Mouse (Mus musculus): ENCODE results near the gene Qrich1. TPM values are rescaled to one million over a fixed set of nuclear protein-coding genes. Genes with fewer than 3 reads are reported as not detected.
A peak's percentile ranks its signal among the peaks of the same experiment; 100 is the strongest.

Qrich1 gene
- polyA plus RNA-seq, 1 experiment from 2014 or later = 168 TPM

DNA sequence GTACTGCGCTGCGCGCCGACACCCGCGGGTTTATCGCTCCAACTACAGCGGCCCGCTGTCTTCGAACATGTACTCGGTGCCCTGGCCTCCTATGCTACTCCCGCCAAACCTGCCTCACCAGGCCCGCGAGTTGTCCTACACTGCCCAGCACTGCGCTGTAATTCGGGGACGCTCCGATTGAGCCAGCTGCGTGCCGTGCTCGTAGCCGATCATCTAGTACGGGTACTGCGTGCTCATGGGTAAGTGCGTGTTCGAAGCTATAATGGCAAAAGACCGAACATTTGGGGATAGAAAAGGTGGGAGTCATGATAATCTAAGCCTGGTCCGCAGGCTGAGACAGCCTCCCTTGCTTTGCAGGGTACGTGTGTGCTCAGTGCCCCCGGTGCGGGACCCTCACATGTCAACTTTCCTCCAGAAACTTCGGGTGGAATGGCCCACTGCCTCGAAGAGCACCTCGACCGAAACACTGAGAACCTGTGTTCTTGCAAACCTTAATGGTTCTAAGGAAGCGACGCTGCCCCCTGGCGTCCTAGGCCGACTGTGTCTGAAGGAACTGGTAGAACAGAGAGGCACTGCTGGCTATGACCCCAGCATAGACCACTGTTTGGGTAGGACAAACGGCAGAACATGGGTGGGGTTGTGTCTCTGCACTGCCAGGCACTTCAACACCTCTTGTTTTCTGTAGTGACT, 53.7 kb downstream of the Qrich1 start:
- Histone ChIP-seq H3K4me3 (peak overlapping the region; percentile 69), H3K9me3 (no peaks in the 10 kb centered on the region), H3K27ac (replicated peaks) (peak overlapping the region; percentile 84), H3K27me3 (replicated peaks; ENCODE audit: low read depth, poor library complexity, severe bottlenecking) (no peaks in the 10 kb centered on the region), H3K4me1 (peaks cover 77% of the 10 kb centered on the region), H3K36me3 (replicated peaks) (peaks cover 61% of the 10 kb centered on the region)
- DNase-seq (ENCODE audit: low spot score) = peak; percentile 83
- WGBS = 2% methylated on average over 40 of the region's 40 CpGs

DNA sequence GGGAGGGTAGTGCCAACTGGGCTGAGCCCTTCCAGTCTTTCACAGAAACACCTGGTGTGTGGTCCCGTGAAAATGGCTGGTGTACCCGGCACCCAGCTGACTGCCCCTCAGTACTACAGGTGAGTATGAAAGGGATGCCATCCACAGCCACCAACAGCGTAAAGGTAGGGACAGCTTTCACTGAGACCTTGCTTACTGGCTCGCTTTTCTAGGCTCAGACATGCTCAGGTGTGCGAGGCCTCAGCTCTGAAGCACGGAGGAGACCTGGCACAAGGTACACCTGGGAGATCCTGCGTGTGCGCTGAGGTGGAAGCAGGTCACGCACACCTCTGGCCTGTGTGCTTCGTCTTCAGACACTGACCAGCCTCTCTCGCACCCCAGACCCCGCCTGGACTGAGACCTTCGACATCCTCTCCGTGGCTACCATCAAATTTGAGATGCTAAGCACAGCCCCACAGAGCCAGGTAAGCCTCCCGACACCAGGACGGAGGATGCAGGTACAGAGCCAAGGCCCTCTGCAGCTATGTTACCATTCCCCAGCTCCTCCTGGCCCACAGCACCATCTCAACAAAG, 54.9 kb downstream of the Qrich1 start:
- H3K27ac ChIP-seq (replicated peaks) = no peak overlapping the region
- 94% methylated on average over 16 of the region's 16 CpGs for WGBS
- DNase-seq (ENCODE audit: low spot score) = no peak
- no peaks in the 10 kb centered on the region for H3K9me3 ChIP-seq
- H3K4me3 ChIP-seq = peak overlapping the region; percentile 69; the same call in 1 of the 2 replicates
- H3K36me3 ChIP-seq (replicated peaks) = peaks cover 61% of the 10 kb centered on the region
- H3K27me3 ChIP-seq (replicated peaks; ENCODE audit: low read depth, poor library complexity, severe bottlenecking) = no peaks in the 10 kb centered on the region
- H3K4me1 ChIP-seq = peaks cover 79% of the 10 kb centered on the region

DNA sequence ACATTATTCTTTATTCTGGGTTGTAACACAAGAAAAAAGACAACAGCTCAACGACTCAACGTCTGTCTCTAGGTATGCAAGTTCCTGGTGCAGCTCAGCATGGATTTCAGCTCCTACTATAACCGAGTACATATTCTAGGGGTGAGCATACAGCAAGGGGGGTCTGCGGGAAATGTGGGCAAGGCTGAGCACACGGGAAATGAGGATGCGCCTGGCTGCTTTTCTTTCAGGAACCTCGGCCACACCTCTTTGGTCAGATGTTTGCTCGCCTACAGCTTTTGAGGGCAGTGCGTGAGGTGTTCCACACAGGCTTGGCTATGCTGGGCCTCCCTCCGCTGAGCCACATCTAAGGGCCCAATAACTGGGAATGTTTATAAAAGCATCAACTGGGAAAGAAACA, 55.7 kb downstream of the Qrich1 start:
- Histone ChIP-seq H3K4me1 (peaks cover 79% of the 10 kb centered on the region), H3K27me3 (replicated peaks; ENCODE audit: low read depth, poor library complexity, severe bottlenecking) (no peaks in the 10 kb centered on the region), H3K36me3 (replicated peaks) (peaks cover 67% of the 10 kb centered on the region), H3K27ac (replicated peaks) (no peak overlapping the region), H3K9me3 (no peaks in the 10 kb centered on the region), H3K4me3 (no peak overlapping the region)
- no peak for DNase-seq (ENCODE audit: low spot score)
- WGBS = 88% methylated on average over 10 of the region's 10 CpGs

DNA sequence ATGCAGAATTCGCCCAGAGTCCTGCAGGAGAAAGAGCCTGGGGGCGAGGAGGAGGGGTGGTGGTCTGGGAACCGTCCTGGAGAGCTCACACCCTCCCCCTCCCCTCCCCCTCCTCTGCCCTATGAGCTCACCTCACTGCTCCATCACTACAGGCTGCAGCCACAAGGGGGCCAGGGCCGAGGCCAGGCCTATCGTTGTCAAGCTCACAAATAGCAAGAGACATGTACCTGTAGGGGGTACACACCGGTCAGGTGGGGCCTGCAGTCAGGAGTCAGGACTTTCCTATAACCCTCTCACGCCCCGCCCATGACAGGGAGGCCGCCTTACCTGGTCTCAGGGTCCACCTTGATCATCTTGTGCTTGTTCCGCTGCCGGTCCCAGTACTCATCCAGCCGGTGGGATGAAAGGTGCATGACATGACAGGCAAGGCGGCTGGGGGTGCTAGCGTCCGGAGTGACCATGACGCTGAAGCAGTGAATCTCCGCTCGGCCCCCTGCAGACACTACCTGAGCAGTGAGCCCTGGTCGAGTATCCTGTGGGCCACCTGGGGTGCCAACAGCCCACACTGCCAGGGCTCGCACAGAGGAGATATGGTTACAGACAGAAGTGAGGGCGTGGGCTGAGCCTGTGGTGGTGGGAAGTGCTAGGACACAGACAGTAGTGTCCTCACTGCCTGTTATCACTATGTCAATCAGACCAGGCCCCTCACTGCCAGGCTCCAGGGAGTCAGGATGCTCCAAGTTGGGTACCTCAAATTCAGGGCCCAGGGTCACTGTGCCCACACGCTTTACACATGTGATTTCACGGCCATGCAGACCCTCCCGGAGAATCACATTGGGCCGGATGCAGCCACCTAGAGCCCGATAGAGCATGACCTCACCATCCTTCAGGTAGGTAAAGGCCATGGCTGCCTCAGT, 57.4 kb downstream of the Qrich1 start:
- H3K4me1 ChIP-seq = peaks cover 72% of the 10 kb centered on the region
- 50% methylated on average over 26 of the region's 26 CpGs for WGBS
- no peaks in the 10 kb centered on the region for H3K27me3 ChIP-seq (replicated peaks; ENCODE audit: low read depth, poor library complexity, severe bottlenecking)
- peak; percentile 85 for DNase-seq (ENCODE audit: low spot score)
- H3K9me3 ChIP-seq = no peaks in the 10 kb centered on the region
- H3K4me3 ChIP-seq = peak overlapping the region; percentile 71; the same call in 1 of the 2 replicates
- peaks cover 67% of the 10 kb centered on the region for H3K36me3 ChIP-seq (replicated peaks)
- H3K27ac ChIP-seq (replicated peaks) = no peak overlapping the region

DNA sequence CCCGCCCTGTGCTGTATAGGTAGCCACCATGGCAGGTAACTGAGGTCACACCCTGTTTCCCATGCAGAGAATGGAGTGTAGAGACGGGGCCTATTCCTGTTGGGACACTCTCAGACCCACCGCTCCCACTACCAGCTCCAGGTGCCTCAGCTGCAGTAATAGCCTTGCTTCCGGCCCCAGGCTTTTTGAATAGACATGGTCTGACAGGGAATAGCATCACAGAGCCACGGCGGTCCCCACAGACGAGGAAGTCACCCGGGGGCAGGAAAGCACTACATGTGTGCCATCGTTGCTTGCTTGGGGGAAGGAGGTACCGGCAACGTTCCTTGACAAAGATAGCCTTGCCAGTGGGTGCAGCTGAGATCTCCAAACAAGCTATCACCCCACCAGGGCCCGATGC, 58.3 kb downstream of the Qrich1 start:
- Histone ChIP-seq H3K36me3 (replicated peaks) (peaks cover 67% of the 10 kb centered on the region), H3K9me3 (no peaks in the 10 kb centered on the region), H3K27ac (replicated peaks) (no peak overlapping the region), H3K4me3 (peak overlapping the region; percentile 71; the same call in 1 of the 2 replicates), H3K4me1 (peaks cover 73% of the 10 kb centered on the region), H3K27me3 (replicated peaks; ENCODE audit: low read depth, poor library complexity, severe bottlenecking) (no peaks in the 10 kb centered on the region)
- peak; percentile 8 for DNase-seq (ENCODE audit: low spot score)
- 88% methylated on average over 12 of the region's 12 CpGs for WGBS

DNA sequence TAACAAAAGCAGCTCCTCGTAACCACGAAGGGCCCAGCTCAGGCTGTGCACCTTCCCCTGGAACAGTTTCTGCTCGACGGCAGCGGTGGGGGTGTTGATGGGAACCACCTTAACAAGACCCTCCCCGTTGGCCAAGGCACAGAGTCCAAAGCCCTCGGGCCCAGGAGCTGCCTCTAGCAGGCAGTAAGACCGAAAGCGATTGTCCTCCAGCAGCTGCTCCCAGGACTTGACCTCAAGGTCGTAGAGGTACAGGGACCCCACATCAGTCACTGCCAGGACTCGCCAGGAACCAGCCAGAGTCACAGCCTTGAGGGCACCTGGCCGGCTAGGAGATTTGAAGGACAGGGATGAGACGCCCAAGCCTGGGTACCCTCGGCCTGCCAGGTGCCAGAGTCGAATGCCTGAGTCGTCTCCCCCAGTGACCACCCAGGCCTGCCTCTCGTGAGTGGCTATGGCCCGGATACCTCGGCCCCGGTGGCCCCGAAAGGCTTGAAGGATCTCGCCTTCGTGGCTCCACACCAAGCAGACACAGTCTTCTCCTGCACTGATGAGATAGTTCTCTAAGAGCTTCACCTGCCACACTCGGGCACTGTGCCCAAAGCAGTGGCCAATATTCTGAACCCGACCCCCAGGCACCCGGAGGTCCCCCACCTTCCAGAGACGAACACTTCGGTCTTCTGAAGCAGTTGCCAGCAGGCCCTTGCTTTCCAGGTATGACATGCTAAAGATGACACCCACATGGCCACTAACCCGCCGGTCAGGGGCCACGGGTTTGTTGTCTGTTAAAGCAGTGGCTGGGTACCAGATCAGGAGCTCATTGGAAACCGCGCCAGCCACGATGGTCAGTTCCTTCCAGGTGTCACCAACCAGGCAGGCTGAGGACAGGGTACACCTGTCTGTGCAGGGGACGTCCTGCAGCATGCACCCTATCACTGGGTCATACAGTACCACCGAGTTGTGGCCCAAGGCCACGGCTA, 59.0 kb downstream of the Qrich1 start:
- H3K27ac ChIP-seq (replicated peaks) = no peak overlapping the region
- no peak for DNase-seq (ENCODE audit: low spot score)
- H3K27me3 ChIP-seq (replicated peaks; ENCODE audit: low read depth, poor library complexity, severe bottlenecking) = no peaks in the 10 kb centered on the region
- no peaks in the 10 kb centered on the region for H3K9me3 ChIP-seq
- H3K4me3 ChIP-seq = peak overlapping the region; percentile 71; the same call in 1 of the 2 replicates
- H3K36me3 ChIP-seq (replicated peaks) = peaks cover 67% of the 10 kb centered on the region
- 91% methylated on average over 37 of the region's 37 CpGs for WGBS
- peaks cover 66% of the 10 kb centered on the region for H3K4me1 ChIP-seq

DNA sequence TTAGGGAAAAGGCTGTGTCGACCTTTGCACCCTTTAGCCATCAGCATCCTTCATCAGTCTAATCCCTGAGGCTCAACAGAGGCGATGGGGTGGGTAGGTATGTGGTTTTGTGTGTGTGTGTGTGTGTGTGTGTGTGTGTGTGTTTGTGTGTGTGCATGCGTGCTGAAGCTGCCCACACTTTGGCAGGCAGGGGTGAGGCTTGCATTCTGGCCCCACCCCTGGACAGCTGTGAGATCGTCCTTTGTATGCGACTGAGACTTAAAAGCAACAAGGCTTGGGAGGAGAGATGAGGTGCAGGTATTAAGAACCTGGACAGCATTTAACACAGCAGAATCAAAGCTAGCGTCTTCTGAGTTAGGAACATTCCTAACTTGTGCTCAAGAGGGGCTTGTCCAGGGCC, 60.4 kb downstream of the Qrich1 start:
- peaks cover 63% of the 10 kb centered on the region for H3K36me3 ChIP-seq (replicated peaks)
- H3K27ac ChIP-seq (replicated peaks) = peak overlapping the region; percentile 98

DNA sequence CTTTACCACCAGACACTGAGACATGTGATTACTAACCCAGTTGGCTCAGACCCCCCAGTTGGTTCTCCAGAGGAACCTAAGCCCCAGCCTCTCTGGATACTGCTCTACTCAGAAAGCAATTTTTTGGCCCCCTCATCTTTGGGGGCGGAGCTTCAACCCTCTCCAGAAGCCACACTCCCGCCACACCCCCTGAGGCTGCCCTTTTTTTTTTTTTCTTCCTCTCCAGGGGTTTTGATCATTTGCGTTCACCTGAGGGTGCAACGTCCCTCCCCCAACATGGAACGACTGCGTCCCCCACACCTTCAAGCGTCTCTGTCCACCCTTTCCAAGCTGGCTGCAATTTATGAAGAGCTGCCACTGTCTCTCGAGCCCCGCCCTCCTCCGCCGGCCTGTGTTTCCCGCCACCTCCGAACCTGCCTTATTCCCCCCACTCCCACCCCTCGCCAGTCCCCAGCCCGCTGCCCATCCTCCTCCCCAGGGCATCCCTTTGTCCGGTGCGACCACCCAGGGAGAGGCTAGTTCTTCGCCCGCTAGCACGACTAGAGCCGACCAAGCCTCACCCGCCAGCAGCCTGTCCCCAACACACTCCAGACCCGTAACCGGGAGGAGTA, 61.4 kb downstream of the Qrich1 start:
- DNase-seq (ENCODE audit: low spot score) = no peak
- Histone ChIP-seq H3K9me3 (no peaks in the 10 kb centered on the region), H3K36me3 (replicated peaks) (peaks cover 56% of the 10 kb centered on the region), H3K27ac (replicated peaks) (peak overlapping the region; percentile 98), H3K27me3 (replicated peaks; ENCODE audit: low read depth, poor library complexity, severe bottlenecking) (no peaks in the 10 kb centered on the region), H3K4me3 (peak overlapping the region; percentile 71), H3K4me1 (peaks cover 59% of the 10 kb centered on the region)
- WGBS = under 1% methylated on average over 24 of the region's 24 CpGs

More for the DNA sequence above, 60.4 kb downstream of the Qrich1 start:
- Histone ChIP-seq H3K4me3 (peak overlapping the region; percentile 71), H3K4me1 (peaks cover 61% of the 10 kb centered on the region), H3K9me3 (no peaks in the 10 kb centered on the region), H3K27me3 (replicated peaks; ENCODE audit: low read depth, poor library complexity, severe bottlenecking) (no peaks in the 10 kb centered on the region)
- WGBS = 70% methylated on average over 6 of the region's 6 CpGs
- DNase-seq (ENCODE audit: low spot score) = no peak

DNA sequence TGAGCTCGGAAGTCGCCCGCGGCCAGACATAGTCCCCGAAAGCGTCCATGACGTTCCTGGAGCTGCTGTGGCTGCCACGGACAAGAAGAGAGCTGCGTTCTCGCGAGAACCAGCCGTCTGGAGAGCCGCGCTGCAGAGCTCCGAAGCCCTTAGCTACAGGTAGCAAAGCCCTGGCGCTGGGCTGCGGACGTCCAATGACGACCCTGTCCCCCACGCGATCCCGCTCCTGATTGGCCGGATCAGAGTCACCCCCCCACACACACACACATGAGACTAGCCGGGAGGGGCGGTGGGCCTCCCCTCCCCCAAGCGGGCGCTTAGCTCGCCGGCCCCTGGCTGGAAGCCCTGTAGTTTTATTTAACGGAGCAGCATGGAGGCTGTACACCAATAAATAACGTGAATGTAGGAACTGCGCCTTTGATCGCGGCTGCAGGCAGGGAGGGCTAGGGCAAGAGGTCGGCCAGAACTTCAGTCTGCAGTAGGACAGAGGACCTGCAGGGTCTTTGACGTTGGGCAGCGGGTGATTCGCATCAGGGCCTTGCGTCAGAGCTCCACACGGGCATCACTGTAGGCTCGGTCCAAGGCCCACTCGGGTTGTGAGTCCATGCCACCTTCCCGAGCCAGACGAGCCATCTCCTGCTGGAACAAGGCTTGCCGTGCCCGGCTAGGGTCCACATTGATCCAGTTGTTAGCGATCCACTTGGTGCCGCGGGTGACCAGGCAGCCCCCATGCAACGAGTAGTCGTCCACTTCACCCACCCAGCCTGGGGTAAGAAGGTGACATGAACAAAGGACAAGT, 62.1 kb downstream of the Qrich1 start, which contains the start of gene Wdr6:
TSS of gene Wdr6 (minus strand) at position 195 of the 799 bp plus-strand sequence.
- 5% methylated on average over 51 of the region's 51 CpGs for WGBS
- peak within 1 kb of the TSS; percentile 98 for H3K27ac ChIP-seq (replicated peaks)
- peak; percentile 99 for DNase-seq (ENCODE audit: low spot score)
- peaks cover 53% of the 10 kb centered on the region for H3K4me1 ChIP-seq
- H3K36me3 ChIP-seq (replicated peaks) = peaks cover 49% of the 10 kb centered on the region
- peak within 1 kb of the TSS; percentile 71 for H3K4me3 ChIP-seq
- no peaks in the 10 kb centered on the region for H3K27me3 ChIP-seq (replicated peaks; ENCODE audit: low read depth, poor library complexity, severe bottlenecking)
- H3K9me3 ChIP-seq = no peaks in the 10 kb centered on the region

DNA sequence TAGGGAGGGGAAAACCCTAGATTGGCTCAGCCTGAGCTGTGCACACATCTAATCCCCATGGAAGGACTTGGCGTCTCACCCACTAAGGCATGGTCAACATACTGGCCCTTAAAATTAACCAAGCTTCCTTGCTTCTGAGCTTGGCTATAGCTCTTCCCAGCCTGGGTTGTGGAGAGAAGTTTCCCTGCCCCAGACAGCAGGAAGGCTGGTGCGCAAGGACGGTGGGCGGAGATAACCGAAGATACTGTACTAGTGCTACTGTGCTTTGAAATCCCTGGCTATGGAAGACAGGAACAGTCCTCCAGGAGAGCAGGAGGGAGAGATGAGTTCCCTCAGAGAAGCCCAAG, 62.7 kb downstream of the Qrich1 start:
- DNase-seq (ENCODE audit: low spot score) = no peak

More for the DNA sequence above, 62.7 kb downstream of the Qrich1 start:
- peak overlapping the region; percentile 71 for H3K4me3 ChIP-seq
- 67% methylated on average over 5 of the region's 5 CpGs for WGBS
- peaks cover 48% of the 10 kb centered on the region for H3K4me1 ChIP-seq
- H3K27me3 ChIP-seq (replicated peaks; ENCODE audit: low read depth, poor library complexity, severe bottlenecking) = no peaks in the 10 kb centered on the region
- H3K9me3 ChIP-seq = no peaks in the 10 kb centered on the region
- peak overlapping the region; percentile 98 for H3K27ac ChIP-seq (replicated peaks)
- H3K36me3 ChIP-seq (replicated peaks) = peaks cover 43% of the 10 kb centered on the region

Measured in embryonic facial prominence, embryonic 10.5 days (tissue).